Mouse (Mus musculus) spleen, embryonic (tissue): ENCODE measurements around the gene Trhr2.
"Not testable (repeated sequence)": the region's sequence is repeated elsewhere in the genome, so short reads cannot be mapped to it uniquely, and the experiment has no call there.

ENCODE experiments used
- CTCF ChIA-PET: fragments of 350-600 bp; sonication (Branson Sonifier 250); formaldehyde crosslinking; loops from one replicate; lab custom pipeline; 2022; lab: Charles Lee

Gene Trhr2

GRCm38 (mm10) chr8:122332753-122333506 is 27.6 kb downstream of the Trhr2 start:
- CTCF ChIA-PET, result interaction anchor here (0.6 to 4.4 kb wide), 2 partner anchors 59 to 1424 kb away, joined by 5 to 28 read pairs; no protein-coding TSS in a partner anchor

GRCm38 (mm10) chr8:122331134-122331523 is 29.4 kb downstream of the Trhr2 start:
- CTCF ChIA-PET, result interaction anchor here (1.2 to 4.4 kb wide), 2 partner anchors 57 to 66 kb away, joined by 3 to 28 read pairs; no protein-coding TSS in a partner anchor

DNA sequence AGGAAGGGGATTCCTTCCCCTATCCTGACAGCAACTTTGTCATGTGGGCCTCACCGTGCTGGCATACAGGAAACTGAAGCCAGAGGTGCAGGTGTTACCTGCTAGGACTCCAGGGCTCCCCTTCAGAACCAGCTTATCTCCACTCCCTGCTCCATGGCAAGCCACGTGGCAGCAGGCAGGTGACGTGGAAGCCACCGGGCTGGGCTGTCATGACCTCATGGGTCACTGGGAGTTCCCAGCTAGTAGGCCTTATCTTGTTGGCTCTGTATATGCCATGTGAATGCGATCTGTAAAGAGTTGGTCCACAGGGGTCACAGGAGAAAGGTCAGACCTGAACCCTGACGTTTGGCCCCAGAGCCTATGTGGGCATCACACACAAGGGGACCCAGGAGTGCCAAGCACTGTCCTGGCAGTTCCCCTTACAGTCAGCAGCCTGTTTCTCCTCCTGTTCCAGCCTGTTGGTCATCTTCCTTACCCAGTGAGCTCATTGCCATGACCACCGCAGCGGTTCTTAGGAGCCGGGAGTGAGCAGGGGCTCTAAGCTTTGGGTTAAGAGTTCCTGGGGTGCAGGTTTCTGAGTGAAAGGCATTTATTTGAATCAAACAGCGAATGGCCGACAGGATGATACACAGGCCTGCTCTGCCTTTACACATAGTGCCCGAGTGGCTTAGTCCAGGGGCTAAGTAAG is 30.0 kb downstream of the Trhr2 start:
- CTCF ChIA-PET, result interaction anchor here (1.2 to 4.4 kb wide), 2 partner anchors 57 to 66 kb away, joined by 3 to 28 read pairs; no protein-coding TSS in a partner anchor

DNA sequence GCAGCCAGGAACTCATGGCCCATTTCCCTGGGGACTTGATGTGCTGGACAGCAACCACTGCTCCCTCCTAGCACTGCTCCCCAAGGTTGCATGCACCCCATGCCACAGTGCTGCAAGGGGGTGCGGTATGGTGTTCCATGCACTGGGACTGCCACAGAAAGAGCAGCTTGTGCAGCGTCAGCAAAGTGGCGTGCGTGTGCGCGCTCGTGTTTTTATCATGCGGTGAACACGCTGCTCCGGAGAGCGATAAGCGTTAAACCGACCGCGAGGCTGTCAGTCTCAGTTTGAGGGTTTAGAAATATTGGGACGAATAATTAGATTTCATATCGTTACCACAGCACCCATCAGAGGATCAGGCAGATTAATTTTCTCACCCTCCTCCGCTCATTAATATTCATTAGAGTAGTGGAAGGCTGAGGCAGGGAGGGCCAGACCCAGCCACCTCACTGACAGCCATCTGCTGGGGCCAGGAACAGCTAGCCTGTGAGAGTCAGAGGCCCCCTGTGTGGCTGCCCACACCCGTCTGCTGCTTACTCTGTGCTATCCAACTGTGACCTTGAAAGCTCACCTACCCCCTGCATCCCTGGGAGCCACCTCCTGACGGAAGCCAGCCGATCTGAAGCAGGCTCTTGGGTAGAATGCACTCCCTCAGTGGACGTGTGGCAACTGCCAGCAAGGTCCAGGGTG is 30.9 kb downstream of the Trhr2 start:
- CTCF ChIA-PET, result no interaction called here

GRCm38 (mm10) chr8:122329072-122329471 is 31.5 kb downstream of the Trhr2 start:
- CTCF ChIA-PET, result no interaction called here

DNA sequence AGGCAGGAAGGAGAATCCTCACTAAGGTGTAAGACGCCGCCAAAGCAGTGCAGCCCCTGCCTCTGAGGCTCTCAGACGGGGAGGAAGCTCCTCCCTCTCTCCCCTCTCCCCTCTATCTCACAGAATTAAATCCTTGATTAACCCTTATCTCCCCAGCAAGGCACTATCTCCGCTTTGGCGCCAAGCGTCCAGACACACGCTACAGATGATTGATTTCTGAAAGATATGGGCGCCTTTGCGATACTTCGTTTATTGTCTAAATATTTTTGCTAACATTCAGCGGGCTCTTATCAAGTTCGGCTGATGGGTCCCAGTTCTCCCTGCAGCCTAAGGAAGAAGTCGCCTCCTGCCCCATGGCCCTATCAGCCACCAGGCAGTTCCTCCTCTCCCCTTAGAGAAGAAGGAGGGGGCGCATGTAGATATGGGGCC is 34.4 kb downstream of the Trhr2 start:
- CTCF ChIA-PET, result no interaction called here

GRCm38 (mm10) chr8:122325196-122325595 is 35.4 kb downstream of the Trhr2 start:
- CTCF ChIA-PET, result no interaction called here

- CTCF ChIA-PET, result not testable (repeated sequence)
Measured at GRCm38 (mm10) chr8:122323951-122324402, 36.6 kb downstream of the Trhr2 start.

DNA sequence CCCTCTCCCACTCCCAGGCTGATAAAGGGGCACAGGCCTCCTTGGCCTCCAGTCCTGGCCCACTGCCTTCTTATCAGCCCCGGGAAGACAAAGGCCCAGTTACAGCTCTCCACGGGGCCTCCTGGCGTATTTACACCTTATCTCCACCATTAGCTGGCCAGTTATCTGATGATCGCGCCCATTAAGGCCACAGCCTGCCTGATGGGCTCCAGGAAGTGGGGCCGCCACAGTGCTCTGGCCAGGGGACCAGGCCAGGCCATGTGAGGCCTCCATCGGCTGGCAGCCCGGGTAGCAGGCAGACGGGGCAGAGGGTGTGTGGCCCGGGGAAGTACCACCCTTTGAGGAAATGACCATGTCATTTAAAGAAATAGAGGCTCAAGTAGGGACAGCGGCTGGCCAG is 37.8 kb downstream of the Trhr2 start:
- CTCF ChIA-PET, result no interaction called here

DNA sequence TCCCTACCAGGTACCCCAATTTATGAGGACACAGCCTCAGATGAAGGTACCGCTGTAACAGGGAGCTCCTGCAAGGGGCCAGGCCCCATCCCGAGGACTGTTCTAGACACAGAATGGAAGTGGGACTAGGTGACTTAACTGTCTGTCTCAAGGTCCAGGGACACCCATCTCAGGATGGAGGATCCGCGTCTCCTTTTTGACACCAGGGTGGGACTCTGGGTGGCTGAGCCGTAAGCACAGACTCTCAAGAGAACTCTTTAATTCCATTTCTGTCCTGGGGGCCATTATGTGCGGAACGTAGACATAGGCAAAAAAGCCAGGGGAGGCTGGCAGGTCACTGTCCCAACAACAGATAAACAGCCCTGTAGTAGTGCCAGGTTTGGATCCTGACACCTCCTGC is 38.4 kb downstream of the Trhr2 start:
- CTCF ChIA-PET, result no interaction called here

DNA sequence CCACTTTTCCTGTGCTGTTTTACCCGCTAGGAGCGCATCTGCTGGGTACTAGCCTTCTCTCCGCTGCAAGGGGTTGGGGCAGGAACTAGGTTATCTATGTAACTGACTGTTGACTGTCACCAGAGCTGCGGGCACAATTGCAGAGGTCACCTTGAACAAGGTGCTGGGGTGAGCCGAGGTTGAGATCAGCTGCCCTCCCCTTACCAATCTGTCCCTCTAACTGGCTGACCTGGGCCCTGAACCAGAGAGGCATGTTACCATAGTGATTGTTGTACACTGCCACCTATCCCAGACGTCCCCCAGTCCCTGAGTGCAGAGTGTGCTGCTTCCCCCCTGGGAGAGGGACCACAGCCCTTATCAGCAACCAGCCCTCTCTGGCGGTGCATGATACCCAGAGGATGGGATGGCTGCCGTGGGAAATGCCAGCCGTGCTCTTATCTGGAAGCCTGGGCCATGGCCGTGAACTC is 39.1 kb downstream of the Trhr2 start:
- CTCF ChIA-PET, result no interaction called here

- CTCF ChIA-PET, result no interaction called here
Measured at GRCm38 (mm10) chr8:122320541-122320940, 40.0 kb downstream of the Trhr2 start.

DNA sequence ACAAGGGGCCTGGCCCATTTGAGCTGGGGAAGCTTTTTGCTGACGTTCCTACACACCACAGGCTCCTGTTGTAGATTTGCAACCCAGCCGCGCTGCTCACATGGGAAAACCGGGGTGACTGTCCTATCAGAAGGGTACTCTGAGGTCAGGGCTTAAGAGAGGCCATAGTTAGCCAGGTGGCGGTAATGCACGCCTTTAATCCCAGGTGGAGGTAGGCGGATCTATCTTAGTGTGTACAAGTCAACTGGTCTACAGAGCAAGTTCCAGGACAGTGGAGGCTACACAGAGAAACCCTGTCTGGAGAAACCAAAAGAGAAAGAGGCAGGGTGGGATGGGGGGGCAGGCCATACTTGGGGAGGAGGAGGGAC is 40.9 kb downstream of the Trhr2 start:
- CTCF ChIA-PET, result no interaction called here

DNA sequence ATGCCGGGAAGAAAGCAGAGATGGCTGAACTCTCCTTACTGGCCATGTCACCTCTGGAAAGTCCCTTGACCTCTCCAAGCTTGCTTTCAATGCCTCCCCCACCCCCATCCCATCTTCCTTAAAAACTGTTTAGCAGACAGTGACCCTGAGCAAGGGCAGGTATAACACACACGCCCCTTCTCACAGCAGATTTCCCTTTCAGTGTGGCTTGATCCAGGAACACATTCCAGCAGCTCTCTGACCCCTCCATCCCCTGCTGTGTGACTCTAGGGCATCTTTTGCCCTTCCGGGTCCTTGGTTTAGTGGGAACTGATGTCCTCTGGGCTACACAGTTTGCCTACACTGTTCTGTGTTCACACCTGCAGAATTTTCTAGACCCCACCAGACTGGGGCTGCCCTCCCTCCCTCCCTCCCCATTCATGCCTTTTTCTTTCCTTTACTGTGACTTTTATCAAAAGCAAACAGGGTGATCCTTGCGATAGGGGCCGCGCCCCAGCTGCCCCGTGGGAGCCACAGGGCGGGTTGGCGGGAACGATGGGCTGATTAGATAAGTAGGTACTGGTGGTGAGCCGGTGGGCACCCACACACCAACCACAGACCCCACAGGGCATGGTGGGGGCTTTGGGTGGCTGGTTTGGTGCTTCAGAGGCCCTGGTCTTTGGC is 41.4 kb downstream of the Trhr2 start:
- CTCF ChIA-PET, result no interaction called here

- CTCF ChIA-PET, result no interaction called here
Measured at GRCm38 (mm10) chr8:122317918-122318475, 42.5 kb downstream of the Trhr2 start.

DNA sequence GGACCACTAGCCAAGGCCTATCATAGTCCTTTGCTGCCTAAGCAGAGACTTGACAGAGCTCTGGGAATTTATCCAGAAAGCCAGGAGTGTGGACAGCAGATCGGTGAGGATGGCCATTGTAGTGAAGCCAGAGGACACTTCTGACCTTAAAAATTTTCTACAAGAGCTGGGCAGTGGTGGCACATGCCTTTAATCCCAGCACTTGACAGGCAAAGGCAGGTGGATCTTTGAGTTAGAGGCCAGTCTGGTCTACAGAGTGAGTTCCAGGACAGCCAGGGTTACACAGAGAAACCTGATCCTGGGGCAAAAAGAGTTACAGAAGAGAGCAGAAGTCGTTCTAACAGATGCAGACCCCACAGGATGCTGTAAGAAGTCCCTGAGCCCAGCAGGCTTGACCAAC is 44.1 kb downstream of the Trhr2 start:
- CTCF ChIA-PET, result interaction anchor here (0.5 kb wide), 1 partner anchor 62 kb away, joined by 4 read pairs; no protein-coding TSS in a partner anchor

- CTCF ChIA-PET, result interaction anchor here (0.6 kb wide), 1 partner anchor 1063 kb away, joined by 3 read pairs; no protein-coding TSS in a partner anchor
Measured at GRCm38 (mm10) chr8:122314899-122315496, 45.5 kb downstream of the Trhr2 start.

GRCm38 (mm10) chr8:122313310-122313709 is 47.2 kb downstream of the Trhr2 start:
- CTCF ChIA-PET, result no interaction called here

DNA sequence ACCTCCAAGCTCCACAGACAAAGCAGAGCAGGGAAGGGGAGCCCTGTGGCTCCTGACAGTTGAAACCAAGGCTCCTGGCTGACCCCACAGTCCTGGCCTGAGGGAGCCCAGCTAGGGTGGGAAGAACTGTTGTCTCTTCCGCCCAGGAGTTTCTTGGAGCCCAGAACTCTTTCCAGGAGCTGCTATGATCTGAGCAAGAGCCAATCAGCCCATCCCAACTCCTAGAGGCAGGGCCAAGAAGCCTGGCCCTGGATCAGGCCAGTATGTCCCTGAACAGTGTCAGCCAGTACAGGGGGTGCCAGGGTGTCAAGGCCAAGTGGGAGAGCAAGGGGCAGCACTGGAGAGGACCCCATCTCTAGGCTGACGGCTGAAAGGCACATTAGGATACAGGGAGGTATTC is 48.0 kb downstream of the Trhr2 start:
- CTCF ChIA-PET, result interaction anchor here (0.7 kb wide), 1 partner anchor 29 kb away, joined by 3 read pairs; no protein-coding TSS in a partner anchor

DNA sequence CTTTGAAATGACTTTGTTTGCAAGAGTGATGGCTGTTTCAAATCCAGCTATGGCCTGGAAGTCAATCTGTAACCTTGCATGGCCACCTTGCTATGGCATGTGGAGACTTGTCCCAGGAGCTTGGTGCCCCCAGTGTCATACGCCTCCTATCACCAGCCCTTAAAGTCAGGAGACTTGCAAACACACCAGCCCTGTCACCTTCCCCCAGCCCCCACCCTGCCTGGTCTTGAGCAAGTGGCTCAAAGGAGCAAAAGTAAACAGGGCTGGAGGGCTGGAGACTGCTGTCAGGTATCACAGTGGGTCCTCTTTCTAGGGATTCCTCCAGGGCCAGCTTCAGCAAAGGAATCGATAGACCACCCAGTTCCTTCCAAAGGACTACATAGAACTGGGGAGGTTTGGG is 49.4 kb downstream of the Trhr2 start:
- CTCF ChIA-PET, result no interaction called here

- CTCF ChIA-PET, result no interaction called here
Measured at GRCm38 (mm10) chr8:122309272-122309671, 51.3 kb downstream of the Trhr2 start.
